In genomic region chrX:162584349-162584748, GRCm38 (mm10) we compare ENCODE assay signal across 17 mouse cellular contexts. TPM values are rescaled to one million over a fixed set of nuclear protein-coding genes. Genes with fewer than 3 reads are reported as not detected.
A peak's percentile ranks its signal among the peaks of the same experiment; 100 is the strongest.
DNase-seq lines count a peak whose midpoint lies in the region; ATAC-seq lines count a peak whose summit lies in the region.
"Had no signal": no experiment of that assay in that cellular context is flagged by ENCODE, and none has a peak within 500 bp of the region (broad histone marks: within the 10 kb centered on the region; RNA-seq: fewer than 3 reads in every experiment).

No protein-coding gene starts in this region.

- ATAC-seq in forebrain, embryonic 14.5 days, result peak; percentile 54; the same call in 1 of the 2 replicates
- ATAC-seq in forebrain, embryonic 12.5 days (ENCODE audit: low FRiP score), result no peak
- ATAC-seq in midbrain, embryonic 14.5 days (ENCODE audit: low FRiP score, low TSS enrichment), result no peak
- peak; percentile 80 for ATAC-seq in midbrain, embryonic 16.5 days
- no peak for ATAC-seq in monocyte, adult 5-6 weeks (replicated peaks; ENCODE audit: insufficient number of reproducible peaks, low FRiP score, low TSS enrichment, poor library complexity, severe bottlenecking)
- ATAC-seq: liver, embryonic 12.5 days had no signal

- H3K4me1 ChIP-seq in forebrain, embryonic 14.5 days (ENCODE audit: control insufficient read depth, insufficient read depth, low read length), result no peaks in the 10 kb centered on the region
- no peaks in the 10 kb centered on the region; the same call in 1 of the 2 replicates for H3K4me1 ChIP-seq in forebrain, embryonic 12.5 days
- H3K4me1 ChIP-seq in midbrain, embryonic 14.5 days (ENCODE audit: control insufficient read depth, insufficient read depth, low read length), result no peaks in the 10 kb centered on the region
- H3K4me1 ChIP-seq in midbrain, embryonic 10.5 days, result peaks cover 5% of the 10 kb centered on the region; the same call in 1 of the 2 replicates
- peaks cover 8% of the 10 kb centered on the region; the same call in 1 of the 2 replicates for H3K4me1 ChIP-seq in midbrain, embryonic 16.5 days (ENCODE audit: control insufficient read depth, insufficient read depth, low read length)
- H3K4me1 ChIP-seq: liver, embryonic 12.5 days had no signal

- no peaks in the 10 kb centered on the region for H3K9me3 ChIP-seq in forebrain, embryonic 14.5 days (replicated peaks; ENCODE audit: control insufficient read depth, low read length)
- H3K9me3 ChIP-seq in forebrain, embryonic 12.5 days, result no peaks in the 10 kb centered on the region
- H3K9me3 ChIP-seq in midbrain, embryonic 14.5 days (ENCODE audit: control insufficient read depth, low read length), result no peaks in the 10 kb centered on the region
- H3K9me3 ChIP-seq in midbrain, embryonic 10.5 days (replicated peaks), result no peaks in the 10 kb centered on the region
- H3K9me3 ChIP-seq in midbrain, embryonic 16.5 days (replicated peaks; ENCODE audit: control insufficient read depth, low read length, poor library complexity, severe bottlenecking), result no peaks in the 10 kb centered on the region
- H3K9me3 ChIP-seq: liver, embryonic 12.5 days had no signal

- H3K4me2 ChIP-seq in forebrain, embryonic 14.5 days (ENCODE audit: low read length), result no peak overlapping the region
- no peak overlapping the region for H3K4me2 ChIP-seq in forebrain, embryonic 12.5 days
- no peak overlapping the region for H3K4me2 ChIP-seq in midbrain, embryonic 14.5 days (ENCODE audit: low read length)
- H3K4me2 ChIP-seq in midbrain, embryonic 16.5 days (ENCODE audit: low read length), result no peak overlapping the region
- H3K4me2 ChIP-seq: heart, embryonic 11.5 days; liver, embryonic 12.5 days; lung, embryonic 14.5 days had no signal

- peak; percentile 63 for DNase-seq in forebrain, embryonic 14.5 days (ENCODE audit: low spot score)
- peak; percentile 9 for DNase-seq in layer of hippocampus, adult 11-12 months (ENCODE audit: low spot score)
- DNase-seq in layer of hippocampus, adult 8-10 months (ENCODE audit: low spot score in 2 of 2), result no peak
- peak; percentile 73 for DNase-seq in midbrain, embryonic 14.5 days
- no peak for DNase-seq in midbrain, embryonic 10.5 days (ENCODE audit: low spot score)
- DNase-seq: adrenal gland, adult 2 months; cerebellum, adult 11-12 months; cerebellum, postnatal 25 days; heart, postnatal 14 days; kidney, adult 9 months; lung, embryonic 14.5 days; thymus, adult 2 months had no signal

- 46% methylated on average over 3 of the region's 3 CpGs for WGBS in forebrain, embryonic 14.5 days
- WGBS in forebrain, embryonic 12.5 days, result 46% methylated on average over 3 of the region's 3 CpGs
- WGBS in midbrain, embryonic 14.5 days, result 31% methylated on average over 3 of the region's 3 CpGs
- WGBS in midbrain, embryonic 10.5 days, result 62% methylated on average over 3 of the region's 3 CpGs
- WGBS in midbrain, embryonic 16.5 days, result 23% methylated on average over 3 of the region's 3 CpGs

- H3K27ac ChIP-seq in forebrain, embryonic 14.5 days (ENCODE audit: low read depth, low read length), result peak overlapping the region; percentile 6; the same call in 1 of the 2 replicates
- H3K27ac ChIP-seq in forebrain, embryonic 12.5 days, result no peak overlapping the region
- peak overlapping the region; percentile 61 for H3K27ac ChIP-seq in midbrain, embryonic 14.5 days (replicated peaks; ENCODE audit: low read depth, low read length)
- H3K27ac ChIP-seq in midbrain, embryonic 10.5 days (replicated peaks), result no peak overlapping the region
- H3K27ac ChIP-seq in midbrain, embryonic 16.5 days (ENCODE audit: low read length), result peak overlapping the region; percentile 75
- H3K27ac ChIP-seq: liver, embryonic 12.5 days had no signal

- H3K9ac ChIP-seq in forebrain, embryonic 14.5 days (ENCODE audit: low read length), result no peak overlapping the region
- no peak overlapping the region for H3K9ac ChIP-seq in forebrain, embryonic 12.5 days
- no peak overlapping the region for H3K9ac ChIP-seq in midbrain, embryonic 14.5 days (replicated peaks; ENCODE audit: low read length)
- no peak overlapping the region for H3K9ac ChIP-seq in midbrain, embryonic 16.5 days (ENCODE audit: low read depth, low read length)
- H3K9ac ChIP-seq: liver, embryonic 12.5 days; lung, embryonic 14.5 days had no signal

- H3K36me3 ChIP-seq in forebrain, embryonic 14.5 days (ENCODE audit: control insufficient read depth, insufficient read depth, low read length), result no peaks in the 10 kb centered on the region
- H3K36me3 ChIP-seq in forebrain, embryonic 12.5 days (replicated peaks), result no peaks in the 10 kb centered on the region
- no peaks in the 10 kb centered on the region for H3K36me3 ChIP-seq in midbrain, embryonic 14.5 days (ENCODE audit: control insufficient read depth, insufficient read depth, low read length)
- no peaks in the 10 kb centered on the region for H3K36me3 ChIP-seq in midbrain, embryonic 10.5 days
- no peaks in the 10 kb centered on the region for H3K36me3 ChIP-seq in midbrain, embryonic 16.5 days (ENCODE audit: control insufficient read depth, insufficient read depth, low read length)
- H3K36me3 ChIP-seq: liver, embryonic 12.5 days had no signal

- no peaks in the 10 kb centered on the region for H3K27me3 ChIP-seq in forebrain, embryonic 14.5 days (replicated peaks; ENCODE audit: control insufficient read depth, insufficient read depth, low read length)
- H3K27me3 ChIP-seq in forebrain, embryonic 12.5 days, result peaks cover 15% of the 10 kb centered on the region
- peaks cover 4% of the 10 kb centered on the region; the same call in 1 of the 2 replicates for H3K27me3 ChIP-seq in midbrain, embryonic 14.5 days (ENCODE audit: control insufficient read depth, insufficient read depth, low read length)
- H3K27me3 ChIP-seq in midbrain, embryonic 10.5 days (ENCODE audit: low read depth, poor library complexity, severe bottlenecking), result peaks cover 92% of the 10 kb centered on the region
- no peaks in the 10 kb centered on the region for H3K27me3 ChIP-seq in midbrain, embryonic 16.5 days (ENCODE audit: control insufficient read depth, insufficient read depth, low read depth, low read length)
- H3K27me3 ChIP-seq: liver, embryonic 12.5 days had no signal

- no peak overlapping the region for H3K4me3 ChIP-seq in forebrain, embryonic 14.5 days (ENCODE audit: low read depth, low read length)
- H3K4me3 ChIP-seq in forebrain, embryonic 12.5 days (replicated peaks), result no peak overlapping the region
- no peak overlapping the region for H3K4me3 ChIP-seq in midbrain, embryonic 14.5 days (replicated peaks; ENCODE audit: low read depth, low read length)
- no peak overlapping the region for H3K4me3 ChIP-seq in midbrain, embryonic 10.5 days
- H3K4me3 ChIP-seq in midbrain, embryonic 16.5 days (ENCODE audit: low read depth, low read length), result no peak overlapping the region
- H3K4me3 ChIP-seq: liver, embryonic 12.5 days had no signal

RNA-seq across cellular contexts. Expression of gene Reps2, which starts 59.1 kb away (rescaled TPM):
- 2.2 and 4.6 TPM in 2 replicates for polyA plus RNA-seq in forebrain, embryonic 14.5 days (2014; fragmentation: Nextera tagmentation; extraction: Ambion mirVana)
- 1.4 and 1.5 TPM in 2 replicates for polyA plus RNA-seq in forebrain, embryonic 12.5 days (2016; fragmentation: Nextera tagmentation; extraction: Ambion mirVana)
- 100 to 1,000 TPM; 127 to 163 (median 150) TPM for total RNA-seq in layer of hippocampus, adult 8-10 months (2022)
- 4.3 and 4.9 TPM in 2 replicates for polyA plus RNA-seq in midbrain, embryonic 14.5 days (2014; fragmentation: Nextera tagmentation; extraction: Ambion mirVana)
- polyA plus RNA-seq in midbrain, embryonic 10.5 days (2016; fragmentation: Nextera tagmentation; extraction: Ambion mirVana), result 0.29 and 0.31 TPM in 2 replicates
- 4.6 and 5.1 TPM in 2 replicates for polyA plus RNA-seq in midbrain, embryonic 16.5 days (2015; fragmentation: Nextera tagmentation; extraction: Ambion mirVana)
- 3.7 to 13.7 TPM in 2 of 3 replicates, not detected in the other for total RNA-seq in monocyte, adult 5-6 weeks (2017)

Comparison
In these comparisons a context has a peak if more than half of its experiments do, and no peak if none do; other contexts are left out.
1. ATAC-seq: peak in forebrain, embryonic 14.5 days (single experiment) and midbrain, embryonic 16.5 days (single experiment); none in forebrain, embryonic 12.5 days (single experiment), midbrain, embryonic 14.5 days (single experiment) and monocyte, adult 5-6 weeks (single experiment).
2. DNase-seq: peak in forebrain, embryonic 14.5 days (single experiment), layer of hippocampus, adult 11-12 months (single experiment) and midbrain, embryonic 14.5 days (single experiment); none in layer of hippocampus, adult 8-10 months (0 of 2) and midbrain, embryonic 10.5 days (single experiment).
3. H3K27ac ChIP-seq: peak in forebrain, embryonic 14.5 days (single experiment), midbrain, embryonic 14.5 days (single experiment) and midbrain, embryonic 16.5 days (single experiment); none in forebrain, embryonic 12.5 days (single experiment) and midbrain, embryonic 10.5 days (single experiment).